Mouse (Mus musculus) brown adipose tissue, adult 24 weeks (tissue): ENCODE results near the gene Lhx4. TPM values are rescaled to one million over a fixed set of nuclear protein-coding genes. Genes with fewer than 3 reads are reported as not detected.

ENCODE experiments used
- H3K27ac ChIP-seq: fragments of 200-500 bp; replicated peaks from 2 replicates; pipeline ENCODE4 v1.5.1; 2012; ENCODE audit warnings: low read depth, mild to moderate bottlenecking, low read length
- H3K4me1 ChIP-seq: fragments of 200-500 bp; 2 replicates; pipeline ENCODE4 v1.6.1; 2012; ENCODE audit warnings: low read length, mixed read lengths; ENCODE audit not compliant: control insufficient read depth, insufficient read depth, insufficient read length
- H3K4me3 ChIP-seq: fragments of 200-500 bp; 2 replicates; pipeline ENCODE4 v1.5.1; 2012; ENCODE audit warnings: low read depth, mild to moderate bottlenecking, low read length, moderate library complexity; ENCODE audit not compliant: insufficient read depth
- polyA plus RNA-seq: library from polyadenylated mRNA; stranded (reverse); fragments of >200 nt; gene quantifications from 2 replicates; pipeline ENCODE4 v1.2.4, GENCODE M21; 2012; ENCODE audit not compliant: missing spikeins, insufficient read depth, insufficient read length

The Lhx4 gene
- polyA plus RNA-seq, 1 experiment, result not detected

DNA sequence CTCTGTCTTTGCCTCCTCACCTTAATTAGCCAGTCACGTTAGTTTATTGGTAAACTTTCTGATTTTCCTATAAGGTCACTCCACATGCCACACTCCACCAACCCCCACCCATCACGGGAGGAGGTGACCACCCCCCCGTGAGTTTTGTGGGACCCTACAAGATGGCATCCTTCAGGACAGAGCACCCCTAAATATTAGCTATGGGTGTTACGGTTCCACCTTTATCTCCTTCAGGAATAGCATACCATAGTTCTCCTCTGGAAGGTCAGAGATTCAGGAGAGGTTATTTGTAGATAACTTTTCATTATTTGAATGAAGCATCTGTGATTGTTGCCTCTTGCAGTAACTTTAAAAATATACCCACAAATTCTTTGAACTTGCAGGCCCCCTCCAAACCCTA is 7.2 kb upstream of the Lhx4 start:
- H3K4me3 ChIP-seq, result no peak overlapping the region

DNA sequence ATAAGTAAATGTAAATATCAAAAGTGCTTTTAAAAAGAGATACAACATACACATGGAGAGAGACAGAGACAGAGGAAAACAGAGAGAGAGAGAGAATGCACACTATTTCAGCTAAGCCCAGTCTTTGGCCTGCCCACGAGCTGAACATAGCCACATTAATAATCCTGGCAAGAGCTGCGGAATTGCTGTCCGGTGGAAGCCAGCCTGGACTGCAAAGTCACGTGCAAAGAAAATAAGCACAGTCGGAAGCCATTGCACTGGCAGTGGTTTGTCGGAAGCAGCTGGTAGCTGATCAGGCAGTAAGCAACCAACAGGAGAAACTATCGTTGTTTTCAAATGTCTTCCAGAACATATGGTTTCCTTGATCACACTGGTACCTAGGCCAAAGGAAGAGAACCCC is 6.1 kb upstream of the Lhx4 start:
- Histone ChIP-seq H3K4me3 (no peak overlapping the region), H3K27ac (no peak overlapping the region), H3K4me1 (no peaks in the 10 kb centered on the region)

More for the DNA sequence above, 7.2 kb upstream of the Lhx4 start:
- Histone ChIP-seq H3K27ac (no peak overlapping the region), H3K4me1 (no peaks in the 10 kb centered on the region)

DNA sequence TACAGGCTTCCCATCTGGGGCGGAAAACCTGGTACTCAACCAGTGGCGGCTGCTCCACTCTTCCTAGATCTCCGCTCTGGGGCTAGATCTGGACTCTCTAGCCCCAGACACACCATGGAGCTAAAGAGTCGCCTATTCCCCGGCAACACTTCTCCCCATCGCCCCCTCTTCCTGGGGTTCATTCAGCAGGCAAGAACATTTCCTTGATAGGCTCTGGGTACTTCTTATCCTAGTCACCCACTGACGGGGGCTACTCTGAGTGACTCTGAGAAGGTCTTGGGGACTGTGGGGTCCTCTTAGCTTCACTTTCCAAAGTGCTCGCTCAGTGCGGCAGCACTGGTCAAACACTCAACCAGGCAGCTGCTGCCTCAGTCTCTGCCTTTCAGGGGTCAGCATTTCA is 1.9 kb upstream of the Lhx4 start:
- Histone ChIP-seq H3K4me1 (no peaks in the 10 kb centered on the region), H3K27ac (no peak overlapping the region), H3K4me3 (no peak overlapping the region)

DNA sequence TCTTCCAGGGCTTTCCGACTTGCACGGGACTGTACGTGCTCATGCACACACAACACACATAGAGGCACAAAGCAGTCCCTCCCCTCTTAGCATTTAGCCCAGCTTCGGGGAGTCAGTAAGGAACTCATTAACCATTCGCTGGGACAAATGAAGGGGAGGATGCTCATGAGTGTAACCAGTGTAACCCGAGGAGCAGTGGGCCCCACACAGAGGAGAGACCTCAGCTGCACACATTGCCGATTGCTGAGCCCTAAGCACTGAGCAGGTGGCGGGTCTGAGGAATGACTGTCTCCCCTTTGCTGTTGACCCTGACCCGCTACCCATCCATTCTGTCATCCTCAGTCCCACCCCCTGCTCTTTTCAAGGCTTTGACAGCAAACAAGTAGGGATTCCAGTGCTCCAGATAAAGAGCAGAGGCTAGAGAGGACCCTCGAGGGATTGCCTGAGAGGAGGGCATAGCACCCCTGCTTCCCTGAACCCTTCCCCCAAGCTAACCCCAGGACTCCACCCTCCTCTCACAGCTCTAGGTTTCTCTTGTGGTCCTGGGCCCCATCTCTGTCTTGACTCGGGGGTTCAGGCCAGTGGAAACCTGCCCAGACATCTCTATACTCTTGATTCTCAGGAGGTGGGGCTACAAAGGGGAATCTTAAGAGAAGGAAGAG is 836 bp downstream of the Lhx4 start:
- no peaks in the 10 kb centered on the region for H3K4me1 ChIP-seq
- no peak overlapping the region for H3K4me3 ChIP-seq
- no peak overlapping the region for H3K27ac ChIP-seq

- peaks cover 2% of the 10 kb centered on the region for H3K4me1 ChIP-seq
- no peak overlapping the region for H3K27ac ChIP-seq
- no peak overlapping the region for H3K4me3 ChIP-seq
Measured at GRCm38 (mm10) chr1:155747911-155748310, 3.6 kb downstream of the Lhx4 start.

GRCm38 (mm10) chr1:155747011-155747410 is 4.5 kb downstream of the Lhx4 start:
- Histone ChIP-seq H3K27ac (no peak overlapping the region), H3K4me1 (peaks cover 5% of the 10 kb centered on the region), H3K4me3 (no peak overlapping the region)

GRCm38 (mm10) chr1:155742411-155743363 is 8.8 kb downstream of the Lhx4 start:
- H3K4me1 ChIP-seq, result peaks cover 5% of the 10 kb centered on the region
- peak overlapping the region; percentile 45 for H3K4me3 ChIP-seq
- H3K27ac ChIP-seq, result no peak overlapping the region

GRCm38 (mm10) chr1:155741988-155742387 is 9.5 kb downstream of the Lhx4 start:
- Histone ChIP-seq H3K4me3 (peak overlapping the region; percentile 39), H3K4me1 (peaks cover 6% of the 10 kb centered on the region), H3K27ac (no peak overlapping the region)

DNA sequence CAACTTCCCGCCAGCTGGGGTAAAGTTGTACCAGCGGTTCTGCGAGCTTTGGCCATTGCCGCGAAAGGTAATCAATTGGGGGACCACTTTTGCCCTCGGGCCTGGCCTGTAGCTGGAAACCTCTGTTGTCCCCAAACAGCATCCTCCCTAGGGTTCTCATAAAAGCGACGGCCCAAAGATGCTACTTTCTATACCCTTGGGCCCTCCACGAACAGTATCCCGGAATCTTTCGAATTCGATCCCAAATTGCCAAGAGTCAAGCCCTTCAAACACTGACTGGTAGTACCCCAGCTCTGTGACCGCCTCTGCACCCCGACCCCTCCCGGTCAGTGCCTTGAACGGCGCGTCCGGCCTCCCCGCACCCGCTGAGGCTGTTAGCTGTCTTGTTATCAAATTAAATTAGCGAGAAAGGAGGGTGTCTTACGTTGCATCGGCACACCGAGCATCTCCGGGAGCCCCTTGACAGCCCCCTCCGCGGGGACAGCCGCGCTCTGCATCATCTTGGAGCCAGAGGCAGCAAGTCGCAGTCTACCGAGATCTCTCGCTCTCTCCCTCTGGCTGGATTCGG is 10.0 kb downstream of the Lhx4 start:
- no peak overlapping the region for H3K27ac ChIP-seq
- peak overlapping the region; percentile 39 for H3K4me3 ChIP-seq
- H3K4me1 ChIP-seq, result peaks cover 8% of the 10 kb centered on the region

DNA sequence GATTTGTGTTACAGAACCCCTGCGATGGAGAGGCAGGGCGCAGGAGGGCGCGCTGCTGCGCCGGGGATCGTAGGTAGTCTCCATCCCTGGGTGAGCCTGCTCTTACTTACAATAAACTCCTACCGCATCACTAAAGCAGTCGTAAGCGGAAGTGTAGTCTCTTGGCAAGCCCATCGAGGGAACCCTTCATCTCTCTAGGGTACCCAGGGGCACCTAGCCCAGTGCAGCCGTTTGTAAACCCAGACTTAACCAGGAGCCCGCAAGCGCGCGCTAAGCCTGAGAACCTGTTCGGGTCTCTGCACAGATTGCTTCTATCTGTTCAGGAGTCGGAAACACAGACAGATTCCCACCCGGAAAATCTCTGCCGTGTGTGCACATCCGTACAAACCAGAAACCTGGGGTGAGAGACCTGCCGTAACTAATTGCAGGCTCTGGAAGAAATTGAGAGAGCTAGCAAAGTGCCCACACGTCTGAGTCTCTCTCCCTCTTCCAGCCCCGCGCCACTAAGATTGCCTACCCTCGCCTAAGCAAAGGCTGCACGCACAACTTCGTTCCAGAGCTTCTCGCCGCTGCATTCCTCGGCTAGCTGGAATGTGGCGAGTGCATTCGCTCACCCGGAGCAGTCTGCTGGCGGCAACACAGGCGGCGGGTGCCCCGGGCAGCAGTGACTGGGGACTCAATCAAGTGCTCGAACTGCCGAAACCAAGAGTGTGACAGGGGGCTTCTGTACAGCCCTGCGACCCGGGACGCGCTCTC is 10.7 kb downstream of the Lhx4 start:
- peaks cover 8% of the 10 kb centered on the region for H3K4me1 ChIP-seq
- peak overlapping the region; percentile 39 for H3K4me3 ChIP-seq
- no peak overlapping the region for H3K27ac ChIP-seq

DNA sequence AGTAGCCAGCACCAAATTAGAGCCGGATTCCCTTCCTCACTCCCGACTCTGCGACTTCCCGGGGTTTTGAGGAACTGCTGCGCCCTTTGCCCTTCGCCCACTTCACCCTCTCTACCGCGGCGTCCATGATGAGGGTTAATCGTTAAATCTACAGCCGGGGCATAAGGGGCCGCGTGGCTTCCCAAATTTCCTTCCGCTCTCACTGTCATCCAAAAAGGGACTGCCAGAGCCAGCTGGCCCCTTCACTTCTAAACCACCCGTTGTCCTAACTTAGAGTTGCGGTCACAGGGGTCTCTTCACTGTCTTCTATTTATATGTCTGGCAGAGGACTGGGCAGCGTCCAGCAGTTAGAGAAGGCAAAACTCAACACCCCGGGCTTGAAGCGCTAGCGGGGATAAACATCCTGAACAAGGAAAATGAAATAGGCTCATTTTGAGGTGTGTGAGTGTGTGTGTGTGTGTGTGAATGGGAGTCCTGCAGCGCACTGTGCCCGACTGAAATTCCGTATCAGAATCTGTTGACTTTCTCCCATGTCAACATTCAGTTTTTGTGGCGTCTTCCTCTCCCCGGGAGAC is 13.6 kb downstream of the Lhx4 start:
- H3K27ac ChIP-seq, result no peak overlapping the region
- peaks cover 6% of the 10 kb centered on the region for H3K4me1 ChIP-seq
- no peak overlapping the region for H3K4me3 ChIP-seq

DNA sequence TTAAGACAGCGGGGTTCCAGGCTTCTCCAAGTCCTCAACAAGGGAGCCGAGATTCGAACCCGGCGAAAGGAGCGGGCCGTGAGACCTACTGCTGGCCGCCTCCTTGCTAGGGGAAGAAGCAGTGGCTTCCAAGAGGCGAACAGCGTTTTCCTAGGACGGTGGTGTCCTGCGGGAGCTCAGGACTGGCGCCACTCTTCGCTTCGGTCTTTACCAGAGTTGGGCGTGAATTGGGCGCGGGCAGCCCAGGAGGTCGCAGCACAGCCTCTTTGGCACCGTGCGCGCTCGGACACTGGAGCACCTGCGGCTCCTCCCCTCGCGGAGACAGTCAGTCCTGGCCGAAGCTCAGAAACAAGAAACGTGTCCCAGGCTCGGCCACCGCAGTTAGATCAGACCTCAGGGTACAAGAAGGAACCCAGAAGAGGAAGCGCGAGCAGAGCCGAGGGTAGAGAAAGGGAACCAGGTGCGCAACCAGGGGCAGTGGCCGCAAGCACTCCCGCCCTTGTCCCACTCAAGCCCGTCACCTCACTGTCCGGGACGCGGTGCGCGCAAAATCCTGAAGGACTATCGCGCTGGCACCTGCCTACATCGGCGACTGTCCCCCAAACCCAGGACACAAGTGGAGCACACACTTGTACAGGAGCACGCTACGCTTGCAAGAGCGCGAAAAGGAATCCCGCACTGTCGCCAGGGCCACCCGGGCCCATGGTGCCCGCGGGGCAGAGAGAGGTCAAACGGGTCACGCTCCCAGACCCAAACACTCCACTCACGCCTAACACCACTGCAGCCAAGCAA is 14.3 kb downstream of the Lhx4 start:
- no peak overlapping the region for H3K4me3 ChIP-seq
- H3K27ac ChIP-seq, result no peak overlapping the region
- H3K4me1 ChIP-seq, result peaks cover 3% of the 10 kb centered on the region; the same call in 1 of the 2 replicates

- H3K27ac ChIP-seq, result no peak overlapping the region
- H3K4me3 ChIP-seq, result no peak overlapping the region
- peaks cover 3% of the 10 kb centered on the region; the same call in 1 of the 2 replicates for H3K4me1 ChIP-seq
Measured at GRCm38 (mm10) chr1:155736096-155736825, 15.2 kb downstream of the Lhx4 start.
